Mouse (Mus musculus): ENCODE measurements around the gene Olfr688.

Gene Olfr688

DNA sequence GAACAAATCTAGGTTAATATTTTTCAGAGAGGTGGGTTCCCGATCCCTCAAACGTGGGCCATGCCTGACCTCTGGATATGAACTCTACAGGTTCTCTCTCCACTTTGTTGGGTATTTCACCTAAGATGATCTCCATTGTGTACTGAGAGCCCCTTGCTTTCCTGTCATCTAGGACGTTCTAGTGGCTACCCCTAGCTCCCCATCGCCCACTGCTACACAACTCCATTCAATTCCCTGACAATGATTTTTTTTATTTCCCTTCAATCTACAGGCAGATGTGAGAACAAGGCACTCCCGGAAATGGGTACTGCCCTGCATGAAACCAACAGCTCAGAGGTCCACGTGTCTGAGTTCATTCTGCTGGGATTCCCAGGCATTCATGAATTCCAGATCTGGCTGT lies at the start of gene Olfr688:
Gene Olfr688, plus strand, starts transcription at position 301 of the 400 bp plus-strand sequence.
- no peak for DNase-seq (ENCODE audit: low read depth, low spot score)

DNA sequence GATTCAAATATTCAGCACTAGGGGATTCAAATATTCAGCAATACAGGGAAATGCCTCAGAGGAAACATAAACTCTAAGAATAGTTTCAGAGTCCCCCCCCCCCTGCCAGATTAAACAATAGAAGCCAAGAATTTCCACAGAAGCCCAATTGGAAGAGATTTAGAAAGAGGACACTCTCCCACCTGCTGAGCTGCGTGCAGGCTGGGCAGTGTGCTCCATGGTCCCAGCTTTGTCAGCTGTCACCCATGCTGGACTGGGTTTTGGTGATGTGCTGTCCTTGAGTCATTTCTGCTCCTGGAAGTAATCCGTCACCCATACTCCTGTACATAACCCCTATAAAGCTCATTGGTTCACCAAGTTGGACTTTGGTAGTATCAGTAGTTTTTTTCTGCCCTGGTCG lies 40.2 kb upstream of the Olfr688 start:
- DNase-seq (ENCODE audit: low read depth, low spot score), result no peak

DNA sequence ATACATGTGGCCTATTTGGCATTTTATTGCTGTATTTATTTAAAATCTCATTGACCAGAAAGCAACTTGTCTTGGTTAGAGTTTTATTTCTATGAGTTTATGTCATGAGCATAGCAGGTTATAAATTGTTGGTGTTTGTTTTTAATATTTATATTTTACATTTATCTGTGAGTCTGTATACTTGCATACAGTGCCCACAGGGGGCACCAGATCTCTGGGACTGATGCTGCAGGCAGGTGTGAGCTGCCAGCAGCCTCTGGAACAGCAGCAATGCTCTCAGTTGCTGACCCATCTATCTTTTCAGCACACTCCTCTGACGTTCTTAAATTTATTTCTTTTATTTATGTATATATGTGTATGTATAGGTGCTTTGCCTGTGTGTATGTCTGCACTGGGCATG lies 39.7 kb upstream of the Olfr688 start:
- DNase-seq (ENCODE audit: low read depth, low spot score), result peak; percentile 2

DNA sequence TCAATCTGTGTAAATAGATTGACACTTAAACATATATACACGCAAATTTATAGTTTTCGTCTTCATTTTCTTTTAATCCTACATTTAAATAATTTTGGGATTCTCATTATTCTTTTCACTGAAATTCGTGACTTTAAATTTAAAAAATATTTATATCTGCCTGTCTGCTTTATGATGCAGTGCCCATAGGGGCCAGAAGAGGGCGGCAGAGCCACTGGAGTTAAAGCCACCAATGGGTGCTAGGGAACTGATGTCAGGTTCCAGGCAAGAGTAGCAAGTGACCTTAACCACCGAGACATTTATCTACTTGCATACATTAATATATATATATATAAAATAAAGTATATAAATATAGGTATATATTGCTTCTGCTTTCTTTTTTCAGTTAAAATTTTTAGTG lies 31.2 kb upstream of the Olfr688 start:
- DNase-seq (ENCODE audit: low read depth, low spot score), result peak; percentile 37

DNA sequence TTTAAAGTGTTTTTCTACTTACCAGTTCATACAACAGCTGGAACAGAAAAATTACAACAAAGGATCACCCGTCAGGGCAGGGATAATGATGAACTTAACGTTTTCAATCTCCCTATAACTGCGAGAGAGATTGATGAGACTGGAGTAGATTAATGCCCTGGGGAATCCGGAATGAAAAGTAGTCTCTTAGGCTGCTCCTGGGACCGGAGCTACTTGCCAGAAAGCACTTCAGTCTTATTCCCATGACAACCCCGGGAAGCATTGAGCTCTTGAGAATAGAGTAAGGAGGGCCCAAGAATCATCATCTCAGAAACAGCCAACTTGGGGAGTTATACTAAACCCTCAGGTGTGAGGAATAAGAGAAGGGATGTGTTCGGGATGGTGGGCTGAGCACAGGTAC lies 15.5 kb upstream of the Olfr688 start:
- DNase-seq (ENCODE audit: low read depth, low spot score), result no peak

DNA sequence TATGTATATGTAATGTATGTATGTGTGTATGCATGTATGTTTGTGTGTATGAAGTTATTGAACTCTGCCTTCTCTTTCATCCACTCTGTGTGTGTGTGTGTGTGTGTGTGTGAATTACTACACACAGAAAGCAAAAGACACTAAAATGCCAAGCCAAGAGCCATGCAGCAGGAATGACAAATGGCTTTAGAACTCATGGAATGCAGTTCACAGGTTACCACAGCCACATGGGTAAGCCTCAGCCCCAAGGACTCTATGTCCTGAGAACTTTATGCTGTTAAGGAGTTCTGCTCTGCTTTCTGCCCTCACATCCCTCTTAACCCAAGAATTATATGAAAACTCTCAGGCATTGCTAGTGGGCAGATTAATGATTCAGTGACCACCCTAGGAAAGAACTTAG lies 2.2 kb downstream of the Olfr688 start:
- DNase-seq (ENCODE audit: low read depth, low spot score), result no peak

DNA sequence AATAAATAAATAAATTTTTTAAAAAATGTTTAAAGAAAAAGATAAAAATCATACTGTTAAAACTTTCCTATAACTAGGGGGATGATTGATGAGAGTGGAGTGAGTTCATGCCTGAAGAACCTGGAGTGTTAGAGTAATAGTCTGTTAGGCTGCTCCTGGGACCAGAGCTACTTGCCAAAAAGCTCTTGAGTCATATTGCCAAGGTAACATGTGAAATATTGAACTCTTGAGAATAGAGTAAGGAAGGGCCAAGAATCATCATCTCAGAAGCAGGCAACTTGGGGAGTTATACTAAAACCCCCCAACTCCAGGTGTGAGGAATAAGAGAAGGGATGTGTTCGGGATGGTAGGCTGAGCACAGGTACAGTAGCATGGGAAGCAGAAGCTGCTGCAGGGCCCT lies 23.0 kb downstream of the Olfr688 start, which contains the start of gene Olfr689:
Gene Olfr689, plus strand, starts transcription at position 301 of the 400 bp plus-strand sequence.
- DNase-seq (ENCODE audit: low read depth, low spot score), result no peak

DNA sequence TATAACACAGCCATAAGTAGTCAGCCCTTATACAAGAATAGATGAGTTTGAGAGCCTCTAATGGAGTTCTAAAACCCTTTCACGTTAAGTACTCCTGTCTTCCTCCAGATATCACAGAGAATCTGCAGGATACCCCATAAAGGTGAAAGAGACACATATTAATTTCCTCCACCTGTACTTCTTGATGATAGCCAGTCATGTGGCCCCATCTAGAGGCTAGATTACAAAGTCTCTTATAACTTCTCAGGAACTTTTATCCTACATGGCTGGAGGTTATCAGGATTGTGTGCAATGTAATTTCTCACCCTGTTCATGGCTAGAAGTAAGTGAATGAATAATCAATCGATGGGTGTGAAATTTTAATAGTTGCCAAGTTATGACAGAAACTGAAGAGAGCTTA lies 37.4 kb downstream of the Olfr688 start:
- no peak for DNase-seq (ENCODE audit: low read depth, low spot score)

DNA sequence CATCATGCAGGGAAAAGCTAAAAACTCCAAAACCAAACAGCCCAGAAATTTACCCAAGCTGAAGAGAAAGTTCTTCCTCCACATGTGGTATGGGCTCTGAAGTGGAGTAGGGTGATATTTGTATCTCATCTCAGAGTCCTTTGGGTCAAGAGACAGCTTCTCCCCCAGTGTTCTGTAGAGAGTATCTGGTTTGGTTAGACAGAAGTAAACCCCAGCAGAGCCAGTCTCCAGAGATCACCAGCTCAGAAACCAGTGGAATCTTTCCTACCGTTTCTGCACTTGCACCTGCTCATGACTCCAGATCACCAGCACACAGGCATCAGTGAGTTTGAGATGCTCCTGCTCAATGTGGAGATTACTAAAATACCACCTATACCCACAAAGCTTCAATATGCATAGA lies 46.1 kb downstream of the Olfr688 start, which contains the start of gene Olfr690:
Gene Olfr690, minus strand, starts transcription at position 101 of the 400 bp plus-strand sequence.
- no peak for DNase-seq (ENCODE audit: low read depth, low spot score)

All from A20 (cell line).